Mouse (Mus musculus): ENCODE results near the gene Fgfr2.

Gene Fgfr2

DNA sequence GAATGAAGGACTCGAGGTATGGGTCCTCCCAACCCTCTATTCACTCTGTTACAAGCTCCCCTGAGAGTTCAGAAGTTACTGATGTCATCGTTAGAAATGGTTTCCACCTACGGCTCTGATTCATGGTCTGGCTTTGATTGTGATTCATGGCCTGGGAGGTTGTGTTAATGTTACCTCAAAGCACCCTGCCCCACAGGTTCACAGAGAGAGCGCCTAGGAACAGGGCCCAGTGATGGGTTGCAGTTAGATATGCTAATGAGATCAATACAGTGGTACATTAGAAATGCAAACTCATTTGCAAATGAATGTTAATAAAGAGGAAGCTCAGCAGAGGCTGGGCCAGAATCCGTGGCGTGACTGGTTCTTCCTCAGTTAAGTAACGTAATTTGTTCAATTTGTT is 1467.1 kb downstream of the Fgfr2 start:
- no peak for DNase-seq (ENCODE audit: extremely low read depth, insufficient read length, low spot score)

DNA sequence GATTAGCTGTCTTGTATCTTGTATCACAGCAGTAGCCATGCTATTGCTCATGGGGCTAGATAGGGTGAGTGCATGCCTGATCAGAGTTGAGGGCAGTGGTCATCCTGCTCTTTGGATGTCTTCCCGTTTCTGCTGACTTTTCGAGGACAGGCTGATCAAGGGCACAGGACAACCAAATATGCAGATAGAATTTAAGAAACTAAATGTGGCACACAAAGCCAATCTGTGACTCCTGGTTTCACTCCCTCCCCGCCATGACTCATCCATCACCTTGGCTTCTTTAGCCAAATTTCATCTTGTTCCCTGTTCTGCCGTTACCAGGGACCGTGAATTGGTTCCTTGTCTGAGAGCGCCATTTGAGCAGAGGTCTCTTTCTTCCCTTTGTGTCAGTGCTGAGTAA is 1469.7 kb downstream of the Fgfr2 start:
- no peak for DNase-seq (ENCODE audit: extremely low read depth, insufficient read length, low spot score)

DNA sequence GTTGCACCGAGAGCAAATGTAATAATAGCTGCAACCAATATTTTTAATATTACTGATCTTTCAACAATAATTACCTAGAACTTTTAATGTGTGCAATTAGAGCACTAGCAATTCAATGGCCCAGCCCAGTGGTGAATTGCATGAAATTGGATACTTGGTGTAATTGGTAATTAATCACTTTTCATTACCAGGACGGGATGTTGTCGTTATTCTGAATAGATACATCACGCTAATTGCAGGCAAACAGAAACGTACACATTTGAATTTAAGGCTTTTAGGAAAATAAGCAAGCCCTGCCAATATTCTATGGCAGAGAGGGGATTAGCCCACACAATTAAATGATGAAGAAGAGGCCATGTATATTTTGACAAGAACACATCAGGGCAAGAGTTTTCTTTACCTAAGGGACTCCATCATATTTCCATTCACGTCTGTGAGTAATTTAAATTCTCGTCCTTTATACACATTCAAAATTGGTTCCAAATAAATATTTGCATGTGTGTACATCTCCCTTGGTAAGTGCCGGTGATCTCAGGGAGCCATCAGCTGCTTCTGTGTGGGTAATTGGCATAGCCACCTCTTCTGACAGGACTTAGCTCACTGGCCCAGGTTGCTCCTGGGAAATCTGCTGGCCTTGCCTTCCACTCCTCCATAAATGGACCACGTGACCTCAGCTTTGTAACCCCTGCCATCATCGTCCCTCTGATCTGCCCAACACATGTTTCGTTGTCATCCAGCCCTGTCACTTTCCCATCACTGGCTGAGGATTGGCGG is 1471.0 kb downstream of the Fgfr2 start:
- DNase-seq (ENCODE audit: extremely low read depth, insufficient read length, low spot score) = no peak

DNA sequence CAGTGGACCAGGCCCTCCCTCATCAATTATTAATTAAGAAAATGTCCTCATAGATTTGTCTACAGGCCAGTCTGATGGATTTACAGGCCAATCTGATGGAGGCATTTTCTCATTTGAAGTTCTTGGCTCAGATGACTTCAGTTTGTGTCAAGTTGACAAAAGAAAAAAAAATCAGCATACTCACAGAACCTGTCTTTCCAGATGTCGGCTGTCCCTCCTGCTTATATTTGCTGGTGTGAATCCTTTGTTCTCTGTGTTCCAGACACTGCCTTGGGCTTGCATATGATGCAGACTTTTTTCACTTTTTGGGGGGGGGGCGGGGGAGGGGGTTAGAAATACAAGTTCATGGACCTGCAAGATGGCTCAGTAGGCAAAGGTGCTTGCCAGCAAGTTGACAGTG is 1472.9 kb downstream of the Fgfr2 start:
- DNase-seq (ENCODE audit: extremely low read depth, insufficient read length, low spot score) = no peak

DNA sequence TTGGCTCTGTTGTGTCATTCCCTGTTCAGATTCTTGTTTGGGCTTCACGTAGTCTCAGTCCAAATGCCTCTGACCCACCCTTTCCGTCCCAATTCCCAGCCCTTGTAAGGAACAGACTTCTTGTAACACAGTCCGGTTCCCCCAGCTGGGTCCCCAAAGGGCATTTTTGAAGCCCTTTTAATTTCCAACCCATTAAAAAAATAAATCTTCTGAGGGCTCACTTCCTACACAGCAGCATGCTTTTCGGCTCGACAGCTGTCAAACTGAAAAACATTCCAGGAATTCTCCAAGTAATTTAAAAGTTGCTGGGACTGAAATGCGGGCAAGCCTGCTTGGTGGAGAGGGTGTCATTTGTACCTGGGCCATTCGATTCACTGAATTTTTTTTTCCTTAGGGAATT is 1474.9 kb downstream of the Fgfr2 start:
- DNase-seq (ENCODE audit: extremely low read depth, insufficient read length, low spot score) = no peak

DNA sequence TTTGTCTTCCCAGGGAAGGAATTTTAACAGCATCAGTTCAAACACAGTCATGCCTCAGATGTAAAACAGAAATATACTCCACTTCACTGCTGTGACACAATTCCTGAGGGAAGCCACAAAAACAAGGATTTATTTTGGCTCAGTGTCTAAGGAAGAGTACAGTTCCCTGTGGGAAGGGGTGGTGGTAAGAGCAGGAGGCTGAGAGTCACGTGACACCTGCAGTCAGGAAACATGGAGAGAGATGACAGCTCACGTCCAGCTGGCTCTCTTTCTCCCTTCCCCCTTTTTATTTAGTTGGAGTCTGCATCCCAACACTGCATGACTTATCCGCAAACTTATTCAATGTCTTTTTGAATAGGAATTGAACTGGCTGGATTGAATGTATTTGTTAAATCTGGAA is 1475.6 kb downstream of the Fgfr2 start:
- DNase-seq (ENCODE audit: extremely low read depth, insufficient read length, low spot score) = no peak

DNA sequence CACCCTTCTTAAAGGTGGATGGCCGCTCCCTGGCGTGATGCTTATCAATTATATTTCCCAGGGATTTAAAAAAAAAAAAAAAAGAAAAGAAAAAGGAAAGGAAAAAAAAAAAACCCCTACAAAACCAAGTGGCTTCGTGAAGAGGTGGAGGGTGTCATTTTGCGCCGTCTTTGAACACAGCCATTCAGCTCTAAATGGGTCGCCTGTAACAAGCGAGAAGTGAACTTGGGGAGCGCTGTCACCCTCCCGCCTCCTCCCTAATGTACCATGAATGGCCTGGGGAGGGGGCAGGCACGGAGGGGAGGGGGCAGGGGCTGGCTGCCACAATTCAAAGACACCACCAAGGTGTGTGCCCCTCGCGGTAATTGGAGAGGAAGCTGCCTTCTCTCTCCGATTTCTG is 1478.6 kb downstream of the Fgfr2 start:
- no peak for DNase-seq (ENCODE audit: extremely low read depth, insufficient read length, low spot score)

DNA sequence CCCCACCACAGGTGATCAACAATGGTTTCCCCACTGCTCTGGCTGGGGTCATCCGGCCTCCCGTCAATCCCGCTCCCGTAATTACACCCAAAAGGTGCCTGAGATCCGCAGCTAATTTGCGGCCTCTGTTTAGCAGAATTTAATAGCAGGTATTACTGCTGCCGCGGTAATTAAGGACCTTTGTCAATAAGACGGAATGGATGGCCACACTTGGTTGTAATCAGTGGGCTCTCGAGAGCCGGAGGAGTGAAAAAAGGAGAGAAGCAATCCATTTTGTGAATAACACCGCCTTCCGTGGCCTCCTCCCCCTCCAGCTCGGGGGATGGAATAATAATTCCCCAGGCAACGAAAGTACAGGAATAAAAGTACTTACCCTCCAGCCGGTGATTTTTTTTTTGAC is 1479.1 kb downstream of the Fgfr2 start:
- no peak for DNase-seq (ENCODE audit: extremely low read depth, insufficient read length, low spot score)

DNA sequence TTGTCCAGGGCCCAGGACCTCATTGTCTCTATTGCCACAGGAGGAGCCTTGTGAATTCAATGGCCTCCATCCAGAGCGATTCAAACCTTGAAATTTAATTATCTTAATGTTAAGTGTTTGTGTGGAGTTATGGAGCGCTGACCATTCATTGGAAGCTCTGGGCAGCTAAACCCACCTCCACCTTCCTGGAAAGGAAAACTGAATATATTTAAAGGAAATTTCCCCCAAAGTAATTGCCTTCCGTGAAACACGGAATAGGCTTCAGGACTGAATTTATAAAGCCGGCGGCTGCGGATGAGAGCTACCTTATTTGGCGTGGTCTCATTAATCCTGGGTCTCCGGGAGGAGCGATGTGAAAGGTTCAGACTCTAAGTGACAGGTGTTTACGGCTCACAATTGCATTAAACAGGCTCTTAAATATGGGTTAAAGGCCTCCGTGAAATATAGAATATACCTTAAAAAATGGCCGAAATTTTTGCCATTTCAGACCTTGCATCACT is 1479.8 kb downstream of the Fgfr2 start:
- DNase-seq (ENCODE audit: extremely low read depth, insufficient read length, low spot score) = no peak

DNA sequence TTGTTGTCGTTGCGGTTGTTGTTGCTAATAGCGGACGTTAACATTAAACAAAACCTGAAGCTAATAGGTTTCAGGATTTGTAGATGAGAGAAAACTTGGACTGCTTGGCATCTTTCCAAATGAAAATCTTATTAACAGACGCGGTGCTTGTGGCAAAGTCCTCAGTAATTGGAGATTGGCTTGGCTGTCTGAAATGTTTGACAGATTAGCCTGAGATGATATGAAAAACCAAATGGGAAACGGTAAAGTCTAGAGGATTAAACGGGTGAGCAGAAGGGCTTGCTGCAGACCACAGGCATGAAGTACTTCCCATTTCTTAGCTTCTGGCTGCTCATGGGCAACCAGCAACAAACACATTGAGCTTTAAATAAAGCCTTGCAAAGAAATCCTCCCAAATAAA is 1493.6 kb downstream of the Fgfr2 start:
- no peak for DNase-seq (ENCODE audit: extremely low read depth, insufficient read length, low spot score)

DNA sequence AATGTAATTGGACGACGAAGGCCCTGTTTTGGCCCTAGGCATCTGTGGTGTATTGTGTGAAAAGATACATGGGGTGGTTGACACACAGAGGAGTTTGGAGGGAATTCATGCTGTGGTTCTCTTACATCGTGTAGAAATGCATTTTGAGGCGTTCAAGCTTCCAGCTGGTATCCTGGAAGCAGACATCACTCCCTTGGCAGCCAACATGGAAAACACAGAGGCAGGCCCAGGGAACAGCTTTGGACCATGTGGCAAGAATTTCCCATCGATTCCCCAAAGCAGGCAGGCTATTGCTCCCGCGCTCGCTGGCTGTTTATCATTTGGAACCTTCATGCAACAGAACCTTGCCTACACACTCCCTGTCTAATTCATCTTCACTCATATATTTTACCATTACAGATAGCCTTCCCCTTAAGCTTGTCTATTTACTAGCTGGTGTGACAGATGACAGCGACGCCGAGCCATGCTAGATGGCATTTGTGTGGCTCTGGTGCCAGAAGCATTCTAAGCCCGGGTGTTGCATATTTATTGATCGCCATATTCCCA is 1494.2 kb downstream of the Fgfr2 start:
- no peak for DNase-seq (ENCODE audit: extremely low read depth, insufficient read length, low spot score)

DNA sequence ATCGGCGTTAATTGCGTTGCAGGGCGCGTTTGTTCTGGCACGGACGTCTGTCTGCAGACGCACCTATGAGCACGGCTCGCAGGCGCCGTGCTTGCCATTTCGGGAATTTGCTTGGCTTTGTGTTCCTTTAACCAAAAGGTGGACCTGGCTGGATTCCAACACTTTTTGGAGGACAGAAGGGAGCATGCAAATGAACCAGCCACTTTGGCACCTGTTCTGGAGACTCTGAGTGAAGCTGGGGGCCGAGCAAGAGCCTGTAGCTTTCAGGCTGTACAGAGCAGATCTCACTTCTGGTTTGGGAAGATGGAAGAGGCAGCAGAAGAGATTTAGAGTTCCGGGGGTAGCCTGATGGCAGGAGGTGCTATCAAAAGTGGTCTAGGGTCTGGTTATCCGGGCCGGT is 1494.8 kb downstream of the Fgfr2 start:
- DNase-seq (ENCODE audit: extremely low read depth, insufficient read length, low spot score) = peak; percentile 3

DNA sequence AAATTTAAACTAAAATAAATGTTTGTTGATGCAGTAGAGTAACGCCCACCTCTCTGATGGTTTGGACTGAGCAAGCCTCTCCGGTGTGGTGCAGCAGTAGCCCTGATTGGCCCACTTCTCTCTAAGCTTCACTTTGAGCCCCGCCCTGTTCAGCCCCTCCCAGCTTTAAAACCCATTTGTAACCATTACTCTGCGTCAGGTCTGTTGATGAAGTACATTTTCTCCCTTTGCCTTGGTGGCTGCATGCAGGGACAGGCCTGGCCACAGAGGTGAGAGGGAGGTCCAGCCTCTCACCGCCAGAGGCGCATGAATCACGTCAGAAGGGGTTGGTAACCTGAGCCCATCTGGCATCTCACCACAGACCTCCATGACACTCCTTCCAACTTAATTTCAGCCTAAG is 1513.5 kb downstream of the Fgfr2 start:
- no peak for DNase-seq (ENCODE audit: extremely low read depth, insufficient read length, low spot score)

DNA sequence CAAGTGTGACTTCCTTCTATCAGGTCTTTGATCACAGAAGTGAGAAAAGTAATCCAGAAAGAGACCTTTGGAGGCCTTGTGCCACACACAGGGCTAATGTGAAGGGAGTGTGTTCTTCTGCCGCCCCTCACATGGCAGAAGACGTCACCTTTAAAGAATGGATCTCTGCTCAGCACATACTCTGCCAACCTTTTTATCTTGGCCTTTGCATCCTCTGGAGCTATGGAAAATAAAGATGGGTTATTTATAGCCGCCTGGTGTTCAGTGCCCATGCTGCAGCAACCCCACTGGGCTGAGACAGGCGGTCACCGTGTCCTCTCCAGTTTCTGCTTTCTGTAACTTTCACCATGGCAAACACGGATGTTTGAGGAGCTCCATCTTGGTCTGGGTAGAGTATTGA is 1515.1 kb downstream of the Fgfr2 start:
- no peak for DNase-seq (ENCODE audit: extremely low read depth, insufficient read length, low spot score)

DNA sequence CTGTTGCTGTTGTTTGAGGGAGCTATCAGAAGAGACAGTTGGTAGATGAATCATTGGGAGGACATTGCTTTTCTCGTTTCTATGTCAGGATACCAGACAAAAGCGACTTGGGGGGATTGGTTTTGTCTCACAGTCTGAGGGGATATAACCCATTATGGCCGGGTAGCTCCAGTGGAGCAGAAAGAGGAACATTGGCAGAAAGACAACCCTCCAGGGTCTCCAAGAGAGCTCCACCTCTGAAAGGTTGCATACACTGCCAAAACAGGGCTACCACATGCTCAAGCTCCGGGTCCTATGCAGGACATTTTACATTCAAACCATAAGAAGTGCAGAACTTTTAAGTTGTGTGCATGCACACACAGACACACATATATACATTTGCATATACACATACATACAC is 1517.7 kb downstream of the Fgfr2 start:
- DNase-seq (ENCODE audit: extremely low read depth, insufficient read length, low spot score) = no peak

DNA sequence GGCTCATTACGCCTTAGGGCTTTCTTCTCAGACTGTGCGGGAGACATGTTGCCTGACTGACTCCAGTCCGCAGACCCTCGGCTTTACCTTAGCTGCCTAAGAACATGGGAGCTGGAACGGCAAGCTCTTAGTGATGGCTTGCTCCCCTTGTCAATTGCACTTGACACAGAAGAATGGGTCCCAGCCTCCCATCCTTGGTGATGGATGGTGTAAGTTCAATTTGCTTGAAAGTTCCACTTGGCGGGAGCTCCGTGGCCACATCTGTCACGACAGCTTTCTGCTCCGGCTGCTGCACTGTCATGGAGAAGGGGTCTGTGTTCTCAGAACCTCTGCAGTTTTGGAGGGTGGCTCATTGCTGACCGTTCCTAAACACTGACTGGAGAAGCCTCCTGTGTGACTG is 1518.2 kb downstream of the Fgfr2 start:
- no peak for DNase-seq (ENCODE audit: extremely low read depth, insufficient read length, low spot score)

DNA sequence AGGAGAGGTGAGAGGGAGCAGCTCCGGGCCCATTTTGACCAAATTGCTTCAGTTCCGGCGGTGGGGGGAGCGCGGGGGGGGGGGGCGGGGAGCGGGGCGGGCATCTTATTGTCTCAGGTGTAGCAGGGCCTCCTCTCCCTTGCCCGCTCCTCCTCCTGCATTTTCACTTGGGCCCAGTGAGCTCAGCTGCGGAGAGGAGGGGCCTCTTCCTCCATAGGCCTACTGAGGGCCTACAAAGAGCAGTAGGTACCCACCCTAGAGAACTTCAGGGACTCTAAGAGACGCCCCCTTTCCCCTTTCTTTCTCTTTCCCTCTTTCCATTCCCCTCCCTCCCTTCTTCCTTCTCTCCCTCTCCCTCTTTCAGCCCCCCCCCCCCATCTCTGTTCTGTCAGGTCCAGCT is 1520.0 kb downstream of the Fgfr2 start:
- no peak for DNase-seq (ENCODE audit: extremely low read depth, insufficient read length, low spot score)

DNA sequence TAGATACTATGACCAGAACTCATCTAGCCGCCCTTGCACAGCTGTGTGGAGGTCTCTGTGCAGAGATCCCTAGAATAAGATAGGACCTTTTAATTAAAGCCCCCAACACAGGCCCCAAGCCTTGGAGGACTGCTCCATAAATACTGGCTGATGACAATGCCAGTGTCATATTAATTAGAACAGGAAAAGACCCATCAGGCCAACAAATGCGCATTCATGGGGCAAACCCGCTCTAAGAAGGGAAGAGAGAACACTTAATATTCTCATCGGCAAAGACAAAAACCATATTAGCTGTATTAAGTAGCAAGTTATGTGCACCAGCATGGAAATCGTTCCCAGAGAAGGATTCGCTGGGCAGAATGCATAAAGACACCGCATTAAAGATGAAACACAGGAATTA is 1521.0 kb downstream of the Fgfr2 start:
- no peak for DNase-seq (ENCODE audit: extremely low read depth, insufficient read length, low spot score)

DNA sequence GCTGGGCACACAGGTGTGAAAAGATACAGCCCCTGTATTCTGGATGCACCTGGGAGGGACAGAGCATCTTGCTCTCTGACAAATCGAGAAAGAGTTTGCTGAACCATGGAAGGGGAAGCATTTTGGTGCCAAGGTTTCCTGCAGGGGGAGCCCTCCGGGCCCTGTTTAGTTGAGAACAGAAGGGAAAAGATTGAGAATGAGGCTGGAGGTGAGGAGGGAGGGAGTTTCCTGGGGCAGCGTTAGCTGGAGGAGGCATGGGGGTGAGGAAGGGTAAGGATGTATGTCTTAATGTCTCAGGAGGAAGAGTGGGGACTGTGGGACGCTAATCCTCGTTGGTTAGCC is 1524.7 kb downstream of the Fgfr2 start:
- DNase-seq (ENCODE audit: extremely low read depth, insufficient read length, low spot score) = no peak

DNA sequence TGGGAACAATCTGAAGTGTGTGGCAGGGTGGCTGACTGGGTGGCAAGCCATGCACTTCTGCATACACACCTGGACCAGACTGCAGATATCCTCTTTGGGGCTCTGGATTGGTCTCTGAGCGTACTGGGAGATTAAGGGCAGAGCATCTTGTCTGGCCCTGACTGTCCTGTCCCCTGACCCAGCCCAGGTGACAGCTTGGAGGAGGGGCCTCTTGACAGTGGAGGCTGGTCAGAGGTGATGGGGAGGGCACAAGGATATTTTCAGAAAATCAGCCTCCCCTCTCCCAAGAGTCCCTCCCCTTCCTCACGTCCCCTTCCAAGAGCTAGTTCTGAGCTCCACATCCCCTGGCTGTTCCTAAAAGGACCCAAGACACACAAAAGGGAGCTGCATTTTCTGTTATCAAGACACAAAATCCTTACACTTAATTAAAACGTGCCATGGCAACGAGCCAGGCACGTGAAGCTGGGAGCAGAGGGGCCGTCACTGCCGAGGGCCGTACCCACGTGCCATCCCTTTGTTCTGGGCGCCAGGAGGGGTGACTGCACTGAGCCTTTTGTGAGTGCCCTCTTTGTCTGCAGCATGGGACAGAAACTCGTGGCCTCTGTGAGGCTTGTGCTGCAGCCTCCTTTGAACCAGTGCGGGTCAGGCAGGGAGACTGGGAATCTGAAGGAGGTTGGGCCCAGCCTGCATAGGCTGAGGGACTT is 1525.2 kb downstream of the Fgfr2 start:
- no peak for DNase-seq (ENCODE audit: extremely low read depth, insufficient read length, low spot score)

DNA sequence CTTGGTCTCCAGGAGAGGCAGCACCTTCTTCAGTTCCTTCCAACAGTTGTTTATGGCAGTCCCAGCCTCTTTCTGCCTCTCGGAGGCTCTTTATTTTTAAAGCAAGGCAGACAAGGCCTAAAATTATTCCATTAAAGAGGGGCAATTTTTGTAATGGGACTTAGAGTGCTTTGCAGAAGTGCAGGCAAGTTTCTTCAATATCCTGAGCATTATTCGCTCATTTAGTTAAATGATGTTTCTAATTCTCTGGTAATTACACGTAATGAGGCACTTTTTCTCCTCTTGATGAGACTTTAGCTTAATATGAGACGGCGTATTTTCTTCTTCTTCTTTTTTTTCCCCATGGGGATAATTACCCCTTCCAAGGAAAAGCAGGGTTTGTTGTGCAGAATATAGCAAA is 1537.6 kb downstream of the Fgfr2 start:
- DNase-seq (ENCODE audit: extremely low read depth, insufficient read length, low spot score) = no peak

DNA sequence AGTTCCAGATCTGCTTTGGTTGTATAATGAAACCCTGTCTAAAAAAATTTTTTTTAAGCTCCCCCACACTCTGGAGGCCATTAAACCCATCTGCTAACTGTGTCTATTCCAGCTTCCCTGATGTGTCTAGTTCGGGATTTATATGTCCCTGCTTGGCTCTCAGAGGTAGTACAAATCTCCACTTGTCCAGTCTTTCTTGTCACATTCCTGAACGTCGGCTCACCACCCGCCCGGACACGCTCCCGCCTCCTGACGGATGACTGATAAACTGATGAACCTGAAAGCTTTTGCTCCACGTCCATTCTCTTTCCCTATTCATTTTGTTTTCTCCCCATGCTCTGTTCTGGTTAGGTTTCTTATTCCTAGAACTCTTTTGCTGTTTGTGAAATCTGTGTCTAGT is 1541.0 kb downstream of the Fgfr2 start:
- peak; percentile 32 for DNase-seq (ENCODE audit: extremely low read depth, insufficient read length, low spot score)
